Mouse (Mus musculus) macrophage (primary cell): Measurements from ENCODE around the gene Dysf. TPM values are rescaled to one million over a fixed set of nuclear protein-coding genes. Genes with fewer than 3 reads are reported as not detected.

ENCODE experiments used
- H3K27ac ChIP-seq: fragments of 350-480 bp; formaldehyde crosslinking; 2 replicates; pipeline ENCODE4 v1.9.0; 2021
- H3K36me3 ChIP-seq: fragments of 350-480 bp; formaldehyde crosslinking; 2 replicates; pipeline ENCODE4 v1.9.0; 2021; ENCODE audit errors: inconsistent target
- H3K4me3 ChIP-seq: fragments of 350-480 bp; formaldehyde crosslinking; 2 replicates; pipeline ENCODE4 v1.9.0; 2021; ENCODE audit errors: inconsistent target
- H3K79me2 ChIP-seq: fragments of 350-480 bp; formaldehyde crosslinking; 2 replicates; pipeline ENCODE4 v1.9.0; 2021; ENCODE audit errors: inconsistent target
- WGBS: methylation state at CpG from one replicate; pipeline ENCODE4 v1.1.7; 2026; ENCODE audit warnings: inconsistent platforms; ENCODE audit not compliant: missing documents; 5-methylcytosine and 5-hydroxymethylcytosine counted together
- polyA plus RNA-seq: library from polyadenylated mRNA; stranded (reverse); fragments of 250-400 nt; gene quantifications from 3 replicates; pipeline ENCODE4 v1.2.4, GENCODE M21; 2018; ENCODE audit warnings: inconsistent platforms

Dysf gene
- polyA plus RNA-seq, 1 experiment from 2014 or later = 0.24 TPM

DNA sequence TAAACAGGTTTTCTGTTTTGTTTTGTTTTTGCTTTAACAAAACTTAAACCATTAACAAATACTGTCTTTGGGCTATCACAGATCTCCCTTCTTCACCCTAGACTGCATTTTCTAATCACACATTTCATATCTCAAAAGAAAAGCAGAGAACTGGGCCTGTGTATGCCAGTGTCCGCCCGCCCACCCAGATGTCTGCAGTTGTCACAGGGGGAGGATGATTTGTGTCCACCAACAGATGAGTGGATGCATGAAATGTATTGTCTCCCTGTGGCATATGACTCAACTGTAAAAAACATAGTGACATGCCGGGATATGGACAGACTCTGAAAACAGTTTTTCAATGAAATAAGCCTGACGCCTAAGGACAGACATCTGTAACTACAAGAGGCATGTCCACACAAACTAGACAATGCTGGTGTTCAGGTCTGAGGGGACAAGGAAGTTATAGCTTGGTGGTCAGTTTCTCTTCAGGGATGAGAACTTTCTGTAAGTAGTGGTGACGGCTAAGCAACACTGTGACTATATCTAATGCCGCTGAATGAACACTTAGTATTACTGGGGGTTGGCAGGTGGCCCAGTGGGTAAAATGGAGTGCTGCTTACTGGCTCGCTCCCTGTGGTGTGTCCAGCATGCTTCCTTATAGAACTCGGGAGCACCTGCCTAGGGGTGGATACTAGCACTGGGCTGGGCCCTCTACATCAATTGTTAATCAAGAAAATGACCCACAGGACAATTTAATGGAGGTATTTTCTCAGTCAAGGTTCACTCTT lies 193.5 kb downstream of the Dysf start:
- WGBS = 91% methylated on average over 8 of the region's 8 CpGs
- Histone ChIP-seq H3K36me3 (no peaks in the 10 kb centered on the region), H3K4me3 (no peak overlapping the region), H3K79me2 (no peaks in the 10 kb centered on the region), H3K27ac (no peak overlapping the region)

DNA sequence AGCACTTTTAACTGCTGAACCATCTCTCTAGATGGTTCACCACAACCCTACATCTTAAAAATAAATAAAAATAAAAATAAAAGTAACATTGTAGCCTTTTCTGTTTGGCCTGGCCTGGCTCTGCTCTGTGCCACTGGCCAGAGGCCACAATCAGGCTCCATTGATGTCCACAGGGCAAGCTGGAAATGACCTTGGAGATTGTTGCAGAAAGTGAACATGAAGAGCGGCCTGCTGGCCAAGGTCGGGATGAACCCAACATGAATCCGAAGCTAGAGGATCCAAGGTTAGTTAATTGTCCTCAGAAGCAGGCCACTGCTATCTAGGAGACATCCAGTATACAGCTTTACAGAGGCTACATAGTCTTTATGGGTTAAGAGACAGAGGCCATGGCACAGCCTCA lies 197.2 kb downstream of the Dysf start:
- 100% methylated on average over 3 of the region's 3 CpGs for WGBS
- Histone ChIP-seq H3K79me2 (no peaks in the 10 kb centered on the region), H3K4me3 (no peak overlapping the region), H3K36me3 (no peaks in the 10 kb centered on the region), H3K27ac (no peak overlapping the region)

DNA sequence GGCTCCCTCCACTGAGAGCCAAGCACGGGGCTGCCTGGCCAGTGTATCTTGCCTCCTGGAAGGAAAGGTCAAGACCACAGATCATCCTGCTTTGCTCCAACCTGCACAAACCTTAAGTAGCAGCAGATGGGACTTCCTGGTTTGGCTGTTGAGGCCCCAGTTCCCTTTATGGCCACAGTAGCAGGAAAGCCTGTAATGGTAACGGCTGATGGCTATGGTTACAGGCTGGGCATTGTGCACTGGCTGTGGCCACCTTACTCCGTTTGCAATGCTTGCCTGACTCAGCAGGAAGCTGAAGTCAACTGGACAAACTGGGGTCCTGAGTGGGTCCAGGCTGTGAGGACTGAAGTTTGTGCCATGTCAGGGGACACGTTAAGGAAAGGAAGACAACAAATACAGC lies 200.2 kb downstream of the Dysf start:
- no peaks in the 10 kb centered on the region for H3K79me2 ChIP-seq
- no peaks in the 10 kb centered on the region for H3K36me3 ChIP-seq
- WGBS = 27% methylated on average over 4 of the region's 4 CpGs
- no peak overlapping the region for H3K4me3 ChIP-seq
- H3K27ac ChIP-seq = no peak overlapping the region

DNA sequence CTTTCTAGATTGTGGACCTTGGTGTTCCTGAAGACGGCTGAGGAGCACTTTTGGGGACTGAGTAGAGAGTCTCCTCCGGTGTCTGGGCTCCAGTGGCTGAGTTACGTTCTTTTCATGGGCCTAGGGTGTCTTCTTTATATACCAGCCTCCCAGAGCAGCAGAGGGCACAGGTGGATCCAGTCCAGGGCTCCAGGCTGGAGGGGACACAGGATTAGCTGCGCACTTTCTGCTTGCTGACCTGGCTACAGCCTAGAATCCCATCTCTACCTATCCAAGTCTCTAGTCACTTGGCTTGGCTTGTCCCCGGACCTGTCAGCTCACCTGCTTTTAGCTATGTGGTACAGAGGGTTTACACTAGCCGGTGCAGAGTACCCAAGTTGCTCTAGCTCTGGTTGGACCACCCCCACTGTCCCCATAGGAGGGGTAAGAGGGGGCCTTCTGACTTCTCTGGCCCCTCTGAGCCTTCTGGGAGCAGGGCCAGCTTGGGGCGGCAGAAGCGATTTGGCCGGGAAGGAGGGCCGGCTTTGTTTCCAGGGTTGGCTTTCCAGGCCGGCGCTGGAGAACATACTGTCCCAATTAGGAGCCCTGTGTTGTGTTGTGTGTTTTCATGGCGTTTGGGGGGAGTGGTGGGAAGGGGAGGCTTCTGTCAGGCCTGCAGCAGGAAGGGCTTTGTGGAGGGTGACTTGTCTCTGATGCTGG lies 201.5 kb downstream of the Dysf start:
- Histone ChIP-seq H3K36me3 (no peaks in the 10 kb centered on the region), H3K27ac (no peak overlapping the region), H3K79me2 (no peaks in the 10 kb centered on the region), H3K4me3 (no peak overlapping the region)
- WGBS = 91% methylated on average over 13 of the region's 13 CpGs

DNA sequence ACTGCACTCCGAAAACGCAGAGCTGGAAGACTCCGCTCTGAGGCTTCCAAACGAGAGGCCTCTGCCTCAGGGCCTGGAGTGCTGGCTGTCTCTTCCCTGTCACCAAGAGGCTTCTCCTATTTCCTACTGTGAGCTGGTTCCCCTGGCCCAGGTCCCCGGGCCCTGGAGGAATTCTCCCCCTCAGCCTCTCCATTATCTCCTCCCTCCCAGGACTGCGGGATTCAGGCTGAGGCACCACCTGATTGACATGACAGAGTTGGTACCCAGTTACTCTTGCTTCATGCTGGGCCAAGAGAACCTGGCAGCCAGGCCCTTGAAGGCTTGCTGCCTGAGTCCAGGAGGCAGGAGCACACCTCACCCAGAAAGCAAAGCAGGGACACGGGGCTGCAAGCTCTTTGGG lies 203.1 kb downstream of the Dysf start:
- Histone ChIP-seq H3K36me3 (no peaks in the 10 kb centered on the region), H3K4me3 (no peak overlapping the region), H3K79me2 (no peaks in the 10 kb centered on the region), H3K27ac (no peak overlapping the region)
- WGBS = 95% methylated on average over 7 of the region's 7 CpGs

DNA sequence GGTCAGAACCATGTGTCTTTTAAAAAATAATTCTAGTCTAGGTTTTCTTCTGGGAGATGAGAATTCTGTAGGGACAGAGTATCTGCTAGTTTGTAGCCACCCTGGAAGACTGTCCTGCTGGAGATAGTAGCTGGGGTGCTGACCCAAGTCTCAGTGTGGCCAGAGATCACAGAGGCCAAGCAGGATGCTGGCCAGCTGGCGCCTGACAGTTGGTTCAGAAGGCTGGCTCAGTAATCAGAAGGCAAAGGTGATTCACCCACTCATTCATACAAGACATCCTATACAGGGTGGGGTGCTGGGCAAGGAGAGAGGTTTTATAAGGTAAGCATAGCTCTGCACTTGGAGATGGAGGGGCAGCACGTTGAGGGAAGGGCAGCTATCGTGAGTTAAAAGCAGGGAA lies 204.7 kb downstream of the Dysf start:
- Histone ChIP-seq H3K27ac (no peak overlapping the region), H3K4me3 (no peak overlapping the region), H3K36me3 (no peaks in the 10 kb centered on the region), H3K79me2 (no peaks in the 10 kb centered on the region)
- WGBS = 37% methylated on average over 3 of the region's 3 CpGs

DNA sequence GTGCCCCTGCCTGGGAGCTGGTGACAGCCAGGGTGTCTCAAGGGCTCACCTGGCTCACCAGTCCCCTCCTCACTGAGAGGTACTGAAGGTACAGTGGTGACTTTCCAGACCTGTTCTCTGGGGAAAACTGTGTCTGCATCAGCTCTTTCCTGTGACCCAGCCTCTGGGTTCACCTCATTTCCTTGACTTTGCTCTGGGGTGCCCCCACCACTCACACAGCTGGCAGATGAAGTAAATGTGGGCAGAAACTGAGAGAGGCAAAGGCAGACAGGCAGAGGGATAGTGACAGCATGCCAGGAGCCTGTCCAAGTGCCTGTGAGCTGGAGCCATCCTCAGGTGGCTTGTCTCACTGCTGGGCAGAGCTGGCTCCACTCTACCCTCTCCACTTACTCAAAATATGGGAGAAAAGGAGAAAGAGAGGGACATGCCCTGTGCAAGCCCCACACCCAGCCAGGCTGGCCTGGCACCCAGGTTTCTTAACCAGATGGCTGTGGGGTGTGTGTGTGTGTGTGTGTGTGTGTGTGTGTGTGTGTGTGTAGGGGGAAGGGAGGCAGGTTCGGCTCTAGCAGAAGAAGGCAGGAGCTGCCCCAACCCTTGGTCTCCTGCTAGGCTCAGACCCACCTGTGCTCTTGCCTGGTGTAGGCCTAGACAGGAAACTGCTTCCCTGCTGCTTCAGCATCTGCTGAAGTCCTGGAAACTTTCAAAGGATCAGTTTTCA lies 209.0 kb downstream of the Dysf start:
- 50% methylated on average over 1 of the region's 1 CpGs for WGBS
- H3K79me2 ChIP-seq = no peaks in the 10 kb centered on the region

DNA sequence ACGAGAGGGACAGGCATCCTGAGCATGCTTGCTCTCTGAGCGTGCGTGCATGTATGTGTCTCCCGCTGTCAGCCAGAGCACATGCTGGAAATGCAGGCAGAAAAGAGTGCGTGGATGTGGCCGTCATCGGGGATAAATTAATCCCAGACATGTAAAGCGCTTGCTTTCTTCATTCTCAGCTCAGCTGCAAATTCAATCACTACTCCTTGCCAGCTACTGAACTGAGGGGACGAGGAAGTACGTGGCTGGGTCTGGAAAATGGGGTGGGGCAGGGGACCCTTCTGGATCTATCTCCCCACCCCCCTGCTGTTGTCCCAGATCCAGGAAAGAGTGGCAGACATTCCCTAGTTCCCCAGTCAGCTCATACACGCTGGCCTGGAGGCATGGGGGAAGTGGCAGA lies 210.7 kb downstream of the Dysf start:
- Histone ChIP-seq H3K27ac (no peak overlapping the region), H3K4me3 (no peak overlapping the region), H3K79me2 (no peaks in the 10 kb centered on the region), H3K36me3 (no peaks in the 10 kb centered on the region)
- 89% methylated on average over 11 of the region's 11 CpGs for WGBS

More for the DNA sequence above, 209.0 kb downstream of the Dysf start:
- no peak overlapping the region for H3K27ac ChIP-seq
- H3K36me3 ChIP-seq = no peaks in the 10 kb centered on the region
- no peak overlapping the region for H3K4me3 ChIP-seq

DNA sequence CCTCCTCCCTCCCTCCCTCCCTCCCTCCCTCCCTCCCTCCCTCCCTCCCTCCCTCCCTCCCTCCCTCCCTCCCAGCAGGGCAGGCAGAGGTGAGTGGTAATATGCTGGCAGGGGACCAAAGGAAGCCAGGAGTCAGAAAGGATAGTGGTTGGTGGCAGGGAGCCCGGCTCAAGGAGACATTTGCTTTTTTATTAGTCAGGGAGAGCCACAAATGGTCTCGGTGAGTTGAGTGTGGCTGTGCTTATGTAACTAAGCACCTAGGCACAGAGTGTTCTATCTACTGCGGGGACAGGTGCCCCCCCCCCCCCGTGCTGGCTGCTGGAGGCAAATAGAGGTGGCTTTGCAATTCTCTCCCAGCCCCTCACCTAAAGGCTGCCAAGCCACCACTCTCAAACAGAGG lies 216.5 kb downstream of the Dysf start:
- WGBS = 8% methylated on average over 4 of the region's 4 CpGs
- H3K36me3 ChIP-seq = no peaks in the 10 kb centered on the region
- no peaks in the 10 kb centered on the region for H3K79me2 ChIP-seq
- no peak overlapping the region for H3K4me3 ChIP-seq
- H3K27ac ChIP-seq = no peak overlapping the region

DNA sequence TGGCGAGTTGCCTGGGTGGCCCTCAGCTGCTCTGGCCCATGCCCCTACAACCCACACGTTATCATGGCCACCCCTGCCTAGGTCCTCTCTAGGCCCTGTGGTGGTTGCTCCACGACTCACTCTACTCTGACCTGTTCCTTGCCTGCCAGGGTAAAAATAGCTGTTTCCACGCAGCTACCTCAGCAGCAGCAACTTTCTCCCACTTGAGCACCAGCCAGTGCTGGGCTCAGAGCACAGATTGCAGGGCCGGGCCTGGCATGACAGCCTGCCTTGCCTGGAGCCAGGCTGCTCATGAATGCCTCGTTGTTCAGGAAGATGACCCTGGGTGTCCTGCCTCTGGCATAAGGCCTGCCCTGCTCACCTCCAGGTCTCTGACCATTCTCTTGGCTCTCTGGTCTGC lies 217.2 kb downstream of the Dysf start:
- no peak overlapping the region for H3K27ac ChIP-seq
- no peaks in the 10 kb centered on the region for H3K36me3 ChIP-seq
- 77% methylated on average over 6 of the region's 6 CpGs for WGBS
- no peak overlapping the region for H3K4me3 ChIP-seq
- H3K79me2 ChIP-seq = no peaks in the 10 kb centered on the region

DNA sequence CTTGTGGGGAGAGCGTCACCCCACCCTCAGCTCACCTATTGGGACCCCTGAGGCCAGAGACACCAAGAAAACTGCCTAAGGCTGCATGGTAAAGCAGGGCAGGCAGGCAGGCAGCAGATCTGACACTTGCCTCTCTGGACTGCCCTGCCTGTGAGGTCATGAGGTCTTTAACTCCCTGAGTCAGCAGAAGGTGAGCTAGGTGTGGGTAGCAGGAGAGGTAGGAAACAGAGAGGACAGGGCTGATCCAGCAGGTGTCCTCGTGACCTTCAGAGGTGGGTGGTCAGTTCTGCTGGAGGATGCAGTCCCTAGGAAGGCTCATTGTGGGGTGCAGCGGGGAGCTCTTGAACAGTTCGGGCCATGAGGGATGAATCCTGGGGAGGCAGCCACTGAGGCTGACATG lies 219.8 kb downstream of the Dysf start:
- no peak overlapping the region for H3K27ac ChIP-seq
- 89% methylated on average over 4 of the region's 4 CpGs for WGBS

DNA sequence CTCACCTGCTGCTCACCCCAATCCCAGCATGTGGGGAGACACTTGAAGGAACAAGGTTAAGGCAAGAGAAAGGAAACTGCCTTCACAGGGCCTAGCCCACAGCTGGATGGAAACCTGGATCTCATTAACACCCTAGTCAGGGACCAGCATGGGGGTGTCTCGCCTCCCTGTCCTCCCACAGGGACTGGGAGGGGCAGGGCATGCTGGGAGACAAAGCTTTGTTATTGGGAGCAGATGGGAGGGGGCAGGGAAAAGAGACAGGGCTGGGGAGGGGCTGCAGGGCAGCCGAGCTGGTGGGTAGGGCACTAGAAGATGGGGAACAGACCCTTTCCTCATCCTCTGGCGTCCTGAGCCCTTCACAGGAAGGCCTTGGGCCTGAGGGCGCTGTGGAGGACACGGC lies 220.4 kb downstream of the Dysf start:
- Histone ChIP-seq H3K79me2 (no peaks in the 10 kb centered on the region), H3K27ac (no peak overlapping the region), H3K4me3 (no peak overlapping the region), H3K36me3 (no peaks in the 10 kb centered on the region)
- 71% methylated on average over 5 of the region's 5 CpGs for WGBS

More for the DNA sequence above, 219.8 kb downstream of the Dysf start:
- no peaks in the 10 kb centered on the region for H3K36me3 ChIP-seq
- H3K4me3 ChIP-seq = no peak overlapping the region
- H3K79me2 ChIP-seq = no peaks in the 10 kb centered on the region

DNA sequence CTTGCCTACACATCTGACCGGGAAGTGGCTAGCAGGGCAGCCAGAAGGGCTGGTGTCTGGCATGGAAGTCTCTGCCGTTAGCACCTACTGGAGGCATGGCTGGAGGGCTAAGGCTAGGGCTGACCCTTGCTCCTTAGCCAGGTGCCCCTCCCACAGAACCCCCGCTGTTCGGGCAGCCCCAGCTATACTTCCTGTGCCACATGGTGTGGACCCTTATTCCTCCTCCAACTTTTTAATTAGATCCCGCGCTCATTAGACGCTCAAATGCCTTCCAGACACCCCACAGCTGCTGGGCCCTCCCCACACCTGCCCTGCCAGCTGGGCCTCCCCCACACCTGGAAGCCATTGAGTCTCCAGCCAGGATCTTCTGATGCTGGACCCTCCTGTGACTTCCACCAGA lies 221.3 kb downstream of the Dysf start:
- H3K36me3 ChIP-seq = no peaks in the 10 kb centered on the region
- 82% methylated on average over 7 of the region's 7 CpGs for WGBS
- no peak overlapping the region for H3K27ac ChIP-seq

DNA sequence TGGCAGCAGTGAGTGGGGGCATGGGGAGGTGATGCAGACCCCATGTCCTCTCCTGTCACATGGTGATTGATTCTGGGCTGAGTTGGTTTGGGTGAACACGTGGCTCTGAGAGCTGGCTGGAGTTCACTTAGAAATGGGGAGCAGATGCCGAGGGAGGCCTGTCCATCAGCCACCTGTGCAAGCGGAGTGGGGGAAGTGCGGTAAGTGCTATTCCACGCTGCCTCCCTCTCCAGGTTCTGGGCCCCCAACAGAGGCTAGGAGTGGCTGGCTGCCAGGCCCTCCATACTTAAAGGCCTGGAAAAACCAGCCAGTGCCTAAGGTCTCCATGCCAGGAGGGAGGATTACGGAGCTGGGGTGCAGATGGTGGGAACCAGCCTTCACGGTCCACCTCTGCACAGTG lies 222.7 kb downstream of the Dysf start:
- no peak overlapping the region for H3K4me3 ChIP-seq
- WGBS = 87% methylated on average over 7 of the region's 7 CpGs
- no peaks in the 10 kb centered on the region for H3K79me2 ChIP-seq
- H3K36me3 ChIP-seq = no peaks in the 10 kb centered on the region
- H3K27ac ChIP-seq = no peak overlapping the region

More for the DNA sequence above, 221.3 kb downstream of the Dysf start:
- Histone ChIP-seq H3K79me2 (no peaks in the 10 kb centered on the region), H3K4me3 (no peak overlapping the region)
